Mouse (Mus musculus) heart, adult 2 months (tissue): ENCODE measurements at regions not wholly inside any gene's neighbourhood (a gene's known extent, or its start where the extent isn't known, plus 50 kb on each side); places are given as distances from the start of the nearest gene placed in this dataset.

ENCODE experiments used
- CTCF ChIP-seq: fragments of 200-600 bp; IDR thresholded peaks from 2 replicates; pipeline ENCODE4 v1.8.1; 2022; ENCODE audit warnings: antibody characterized with exemption, mild to moderate bottlenecking, moderate library complexity
- POLR2A ChIP-seq: fragments of 200-500 bp; IDR thresholded peaks from 2 replicates; pipeline ENCODE4 v1.6.1; 2011; ENCODE audit warnings: mild to moderate bottlenecking, low read depth, low read length, control low read depth; ENCODE audit not compliant: insufficient read depth

GRCm38 (mm10) chr16:76546632-76547031 is 173.0 kb upstream of the Nrip1 start:
- TF ChIP-seq POLR2A (no peak), CTCF (no peak)
